Mouse (Mus musculus): ENCODE measurements at regions not wholly inside any gene's neighbourhood (a gene's known extent, or its start where the extent isn't known, plus 50 kb on each side); places are given as distances from the start of the nearest gene placed in this dataset.

DNA sequence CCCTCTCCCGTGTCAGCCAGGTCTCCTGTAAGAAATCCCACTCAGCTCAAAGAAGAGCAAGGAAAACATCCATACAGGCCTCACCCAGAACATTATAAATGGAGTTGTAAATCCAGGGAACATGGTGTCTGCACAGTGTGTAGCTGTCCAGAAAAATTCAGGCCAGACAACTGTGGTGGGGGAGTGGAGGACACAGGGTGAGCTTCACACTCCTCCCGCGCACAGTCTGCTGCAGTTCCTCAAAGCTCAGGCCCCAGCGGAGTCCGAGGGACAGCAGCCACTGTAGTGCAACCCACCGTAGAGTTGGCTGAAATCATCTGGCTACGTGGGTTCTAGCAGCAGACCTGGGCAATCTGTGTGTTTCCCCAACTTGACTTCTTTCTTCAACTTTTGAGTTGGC lies 62.9 kb upstream of the Klf4 start:
- no peaks in the 10 kb centered on the region for H3K36me3 ChIP-seq (replicated peaks in 1 of 2; ENCODE audit: control insufficient read depth in 1 of 2, insufficient read depth in 1 of 2, low read length in 1 of 2)
- TF ChIP-seq USF1 (IDR thresholded peaks at IDR 0.05; ENCODE audit: low read depth, low read length) (no peak), ZNF384 (IDR thresholded peaks at IDR 0.05; ENCODE audit: low read depth, low read length) (no peak), HCFC1 (IDR thresholded peaks at IDR 0.05; ENCODE audit: low read depth, low read length) (no peak), CHD1 (IDR thresholded peaks at IDR 0.05; ENCODE audit: low read depth, low read length) (no peak), BHLHE40 (IDR thresholded peaks at IDR 0.05; ENCODE audit: low read depth, low read length) (no peak), MAX (IDR thresholded peaks at IDR 0.05; ENCODE audit: low read length) (no peak), ELF1 (IDR thresholded peaks at IDR 0.05; ENCODE audit: low read depth, low read length) (no peak), TBP (conservative IDR thresholded peaks at IDR 0.05; ENCODE audit: low read depth, low read length) (no peak), CTCF (conservative IDR thresholded peaks at IDR 0.05 in 1 of 2, IDR thresholded peaks at IDR 0.05 in 1 of 2; ENCODE audit: low read depth in 2 of 2, low read length in 2 of 2) (no peak), ZKSCAN1 (IDR thresholded peaks at IDR 0.05; ENCODE audit: borderline replicate concordance, low read depth, low read length) (no peak)
- no peak overlapping the region for H3K9ac ChIP-seq (ENCODE audit: insufficient read depth, low read depth)
- no peaks in the 10 kb centered on the region for H3K27me3 ChIP-seq (replicated peaks)
- dilution Hi-C loops (cut with MboI; ENCODE audit: extremely low pct_ligation_motif_present, extremely low pct_unique_long_range_greater_than_20kb, low sequenced_read_pairs), result no loop called here
- H3K9me3 ChIP-seq (replicated peaks; ENCODE audit: low read length), result peaks cover 2% of the 10 kb centered on the region
- no peak overlapping the region for H3K4me2 ChIP-seq (ENCODE audit: insufficient read depth, low read depth, poor library complexity, severe bottlenecking)
- H3K4me1 ChIP-seq (ENCODE audit: control insufficient read depth in 1 of 2, insufficient read depth in 2 of 2), result peaks cover 5 to 42% of the 10 kb centered on the region in 2 experiments; a peak in 3 of 4 replicates
- no peak overlapping the region for H3K27ac ChIP-seq (ENCODE audit: insufficient read depth, low read depth)
- in situ Hi-C loops (cut with MboI; ENCODE audit: low pct_ligation_motif_present, low pct_unique_long_range_greater_than_20kb, low sequenced_read_pairs), result no loop called here
- no peaks in the 10 kb centered on the region for H3K79me2 ChIP-seq (replicated peaks; ENCODE audit: control insufficient read depth, extremely low read depth, insufficient read depth, poor library complexity, severe bottlenecking)
- no peak overlapping the region for H3K4me3 ChIP-seq (replicated peaks in 1 of 3; ENCODE audit: low read depth in 2 of 3, low read length in 2 of 3, poor library complexity in 1 of 3)
- no peak for DNase-seq (ENCODE audit: extremely low read depth)

DNA sequence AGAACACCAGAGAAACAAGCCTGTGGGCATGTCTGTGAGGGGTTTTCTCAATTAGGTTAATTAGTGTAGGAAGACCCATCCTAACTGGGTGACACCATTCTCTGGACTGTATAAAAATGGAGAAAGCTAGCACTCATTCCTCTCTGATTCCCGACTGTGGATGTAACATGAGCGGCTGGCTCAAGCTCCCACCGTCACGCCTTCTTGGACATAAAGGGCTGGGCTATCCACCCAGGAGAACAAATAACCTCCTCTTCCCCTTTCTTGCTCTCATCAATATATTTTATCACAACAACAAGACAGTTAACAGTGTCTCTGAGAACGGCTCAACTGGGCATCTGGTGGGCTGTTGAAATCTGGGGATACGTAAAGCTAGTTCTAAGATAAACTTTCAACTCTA lies 62.4 kb upstream of the Klf4 start:
- in situ Hi-C loops (cut with MboI; ENCODE audit: low pct_ligation_motif_present, low pct_unique_long_range_greater_than_20kb, low sequenced_read_pairs), result no loop called here

More for the DNA sequence above, 62.4 kb upstream of the Klf4 start:
- Histone ChIP-seq H3K27ac (ENCODE audit: insufficient read depth, low read depth) (no peak overlapping the region), H3K79me2 (replicated peaks; ENCODE audit: control insufficient read depth, extremely low read depth, insufficient read depth, poor library complexity, severe bottlenecking) (no peaks in the 10 kb centered on the region), H3K9ac (ENCODE audit: insufficient read depth, low read depth) (no peak overlapping the region), H3K4me2 (ENCODE audit: insufficient read depth, low read depth, poor library complexity, severe bottlenecking) (no peak overlapping the region), H3K36me3 (replicated peaks in 1 of 2; ENCODE audit: control insufficient read depth in 1 of 2, insufficient read depth in 1 of 2, low read length in 1 of 2) (no peaks in the 10 kb centered on the region), H3K9me3 (replicated peaks; ENCODE audit: low read length) (peaks cover 2% of the 10 kb centered on the region), H3K27me3 (replicated peaks) (no peaks in the 10 kb centered on the region), H3K4me1 (ENCODE audit: control insufficient read depth in 1 of 2, insufficient read depth in 2 of 2) (peaks cover 5 to 42% of the 10 kb centered on the region in 2 experiments; a peak in 3 of 4 replicates), H3K4me3 (replicated peaks in 1 of 3; ENCODE audit: low read depth in 2 of 3, low read length in 2 of 3, poor library complexity in 1 of 3) (no peak overlapping the region)
- DNase-seq (ENCODE audit: extremely low read depth), result no peak
- dilution Hi-C loops (cut with MboI; ENCODE audit: extremely low pct_ligation_motif_present, extremely low pct_unique_long_range_greater_than_20kb, low sequenced_read_pairs), result no loop called here
- TF ChIP-seq EP300 (IDR thresholded peaks at IDR 0.05; ENCODE audit: low read length) (no peak), USF1 (IDR thresholded peaks at IDR 0.05; ENCODE audit: low read depth, low read length) (no peak), MAFK (IDR thresholded peaks at IDR 0.05; ENCODE audit: insufficient replicate concordance, low read length) (no peak), BHLHE40 (IDR thresholded peaks at IDR 0.05; ENCODE audit: low read depth, low read length) (no peak), ZNF384 (IDR thresholded peaks at IDR 0.05; ENCODE audit: low read depth, low read length) (no peak), JUN (IDR thresholded peaks at IDR 0.05; ENCODE audit: insufficient read depth, low read depth, low read length) (no peak), USF2 (conservative IDR thresholded peaks at IDR 0.05; ENCODE audit: low read depth, low read length) (no peak), JUND (conservative IDR thresholded peaks at IDR 0.05; ENCODE audit: low read depth, low read length) (no peak), UBTF (IDR thresholded peaks at IDR 0.05; ENCODE audit: low read depth, low read length) (no peak), CHD1 (IDR thresholded peaks at IDR 0.05; ENCODE audit: low read depth, low read length) (no peak), CTCF (conservative IDR thresholded peaks at IDR 0.05 in 1 of 2, IDR thresholded peaks at IDR 0.05 in 1 of 2; ENCODE audit: low read depth in 2 of 2, low read length in 2 of 2) (no peak), TBP (conservative IDR thresholded peaks at IDR 0.05; ENCODE audit: low read depth, low read length) (no peak), RAD21 (IDR thresholded peaks at IDR 0.05; ENCODE audit: low read depth, low read length) (no peak)

All from CH12.LX (cell line).